Mouse (Mus musculus) c-Kit-positive CD71-negative TER-119-negative erythroid progenitor cells, embryonic 14.5 days (primary cell): Measurements from ENCODE around the gene Taf4.
A peak's percentile ranks its signal among the peaks of the same experiment; 100 is the strongest.

Experiments used
- DNase-seq: peaks from one replicate; pipeline ENCODE4 v3.0.0-alpha.2; 2013; ENCODE audit warnings: low read depth

The Taf4 gene

GRCm38 (mm10) chr2:179937091-179937490 is 39.4 kb downstream of the Taf4 start:
- peak; percentile 26 for DNase-seq

GRCm38 (mm10) chr2:179934165-179934564 is 42.3 kb downstream of the Taf4 start:
- no peak for DNase-seq

- DNase-seq = no peak
These were observed 44.7 kb downstream of the Taf4 start for GRCm38 (mm10) chr2:179931741-179932140.

- no peak for DNase-seq
These were observed 47.3 kb downstream of the Taf4 start for GRCm38 (mm10) chr2:179929166-179929565.

- DNase-seq = no peak
These were observed 52.4 kb downstream of the Taf4 start for GRCm38 (mm10) chr2:179924038-179924437.

- no peak for DNase-seq
These were observed 55.3 kb downstream of the Taf4 start for GRCm38 (mm10) chr2:179921021-179921653.

- DNase-seq = no peak
These were observed 56.4 kb downstream of the Taf4 start for GRCm38 (mm10) chr2:179920042-179920441.

- peak; percentile 50 for DNase-seq
These were observed 59.4 kb downstream of the Taf4 start for GRCm38 (mm10) chr2:179916877-179917673.

GRCm38 (mm10) chr2:179914246-179914645 is 62.2 kb downstream of the Taf4 start:
- DNase-seq = no peak

GRCm38 (mm10) chr2:179913349-179913748 is 63.1 kb downstream of the Taf4 start:
- no peak for DNase-seq

GRCm38 (mm10) chr2:179912911-179913310 is 63.5 kb downstream of the Taf4 start:
- DNase-seq = no peak

- no peak for DNase-seq
These were observed 79.5 kb downstream of the Taf4 start for GRCm38 (mm10) chr2:179896949-179897348.

GRCm38 (mm10) chr2:179891048-179891447 is 85.4 kb downstream of the Taf4 start:
- no peak for DNase-seq

- DNase-seq = no peak
These were observed 91.9 kb downstream of the Taf4 start for GRCm38 (mm10) chr2:179884561-179884960.

GRCm38 (mm10) chr2:179877551-179878215 is 98.8 kb downstream of the Taf4 start:
- peak; percentile 25 for DNase-seq

- peak; percentile 66 for DNase-seq
These were observed 101.3 kb downstream of the Taf4 start for GRCm38 (mm10) chr2:179875147-179875546.

- DNase-seq = no peak
These were observed 103.1 kb downstream of the Taf4 start for GRCm38 (mm10) chr2:179873315-179873714.

- no peak for DNase-seq
These were observed 103.7 kb downstream of the Taf4 start for GRCm38 (mm10) chr2:179872724-179873123.

- DNase-seq = no peak
These were observed 106.6 kb downstream of the Taf4 start for GRCm38 (mm10) chr2:179869871-179870270.

GRCm38 (mm10) chr2:179867669-179868068 is 108.8 kb downstream of the Taf4 start:
- no peak for DNase-seq

- DNase-seq = no peak
These were observed 111.3 kb downstream of the Taf4 start for GRCm38 (mm10) chr2:179865097-179865496.

GRCm38 (mm10) chr2:179863266-179863665 is 113.2 kb downstream of the Taf4 start:
- no peak for DNase-seq

GRCm38 (mm10) chr2:179862676-179863075 is 113.8 kb downstream of the Taf4 start:
- DNase-seq = no peak
